Mouse (Mus musculus): ENCODE measurements around the gene Aldh1a3. TPM values are rescaled to one million over a fixed set of nuclear protein-coding genes. Genes with fewer than 3 reads are reported as not detected.

Aldh1a3 gene
- total RNA-seq, 2 experiments from 2014 or later, result 1.1 to 1.5 TPM

- intact Hi-C loops (cut with DNase I), result no loop called here
- DNase-seq, result no peak
Measured at GRCm38 (mm10) chr7:66373391-66373790, 53.9 kb downstream of the Aldh1a3 start.

GRCm38 (mm10) chr7:66370970-66371369 is 56.3 kb downstream of the Aldh1a3 start:
- intact Hi-C loops (cut with DNase I), result no loop called here

DNA sequence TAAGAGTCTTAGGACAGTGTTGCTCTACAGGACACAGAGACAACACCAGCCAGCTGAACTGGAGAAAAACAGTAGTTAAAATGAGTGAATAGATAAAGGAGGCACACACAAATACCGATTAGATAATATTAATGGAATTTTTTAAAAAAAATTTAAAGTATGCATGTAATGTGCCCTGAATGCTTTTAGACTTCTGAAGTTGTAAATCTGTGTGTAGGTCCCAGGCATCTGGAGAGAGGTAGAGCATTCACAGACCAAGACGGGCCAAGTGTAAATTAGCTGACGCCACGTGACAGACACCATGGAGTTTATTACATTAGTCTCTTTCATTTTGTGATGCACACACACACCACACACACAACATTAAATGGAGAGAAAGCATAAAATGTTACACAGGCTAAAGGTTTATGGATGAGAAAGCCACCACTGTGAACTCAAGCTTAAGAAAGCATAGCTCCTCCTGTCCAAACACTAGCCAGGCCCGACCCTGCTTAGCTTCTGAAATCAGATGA is 57.3 kb downstream of the Aldh1a3 start:
- DNase-seq, result no peak
- intact Hi-C loops (cut with DNase I), result no loop called here

More at GRCm38 (mm10) chr7:66370970-66371369, 56.3 kb downstream of the Aldh1a3 start:
- no peak for DNase-seq

DNA sequence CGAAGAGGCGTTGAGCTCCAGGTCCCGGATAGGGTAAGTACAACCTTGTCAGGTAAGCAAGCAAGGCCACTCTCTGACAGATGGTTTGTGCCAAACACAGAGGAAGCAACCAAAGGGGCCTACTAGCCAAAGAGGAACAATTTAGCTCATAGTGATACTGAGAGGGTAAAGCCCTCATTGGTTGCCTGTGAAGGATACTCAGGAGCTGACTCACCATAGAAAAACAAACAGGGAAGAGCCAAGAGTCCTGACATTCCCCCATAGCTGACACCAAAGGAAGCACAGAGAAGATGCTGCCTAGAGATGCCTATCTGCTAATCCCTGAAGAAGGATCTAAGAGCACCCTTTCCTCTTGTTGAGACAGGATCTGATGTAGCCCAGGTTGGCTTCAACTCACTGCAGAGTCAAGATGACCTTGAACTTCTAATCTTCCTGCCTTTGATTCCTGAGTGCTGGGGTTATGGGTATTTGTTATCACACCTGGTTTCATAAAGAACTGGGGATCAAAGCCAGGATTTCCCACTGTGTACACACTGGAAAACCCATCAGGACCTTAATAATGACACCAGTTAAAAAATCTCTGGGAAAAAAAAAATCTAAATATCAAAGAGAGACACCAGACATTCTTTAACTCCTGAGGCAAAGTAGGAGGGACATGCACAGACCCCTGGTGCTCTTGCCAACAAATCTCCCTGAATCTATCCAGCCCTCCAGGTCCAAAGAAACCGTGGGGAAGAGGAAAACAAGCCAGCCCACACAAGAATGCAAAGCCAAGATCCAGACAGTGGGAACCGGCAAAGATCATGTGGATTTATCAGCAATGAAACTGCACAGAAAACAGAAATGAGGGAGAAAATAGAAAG is 58.0 kb downstream of the Aldh1a3 start:
- intact Hi-C loops (cut with DNase I), result no loop called here
- no peak for DNase-seq

GRCm38 (mm10) chr7:66365904-66366303 is 61.4 kb downstream of the Aldh1a3 start, which contains the start of gene Gm10974:
Gm10974 (plus strand) TSS chr7:66365905.
- intact Hi-C loops (cut with DNase I), result no loop called here
- no peak for DNase-seq

- DNase-seq, result no peak
- intact Hi-C loops (cut with DNase I), result no loop called here
Measured at GRCm38 (mm10) chr7:66365411-66365810, 61.9 kb downstream of the Aldh1a3 start.

GRCm38 (mm10) chr7:66364491-66364890 is 62.8 kb downstream of the Aldh1a3 start:
- no peak for DNase-seq
- intact Hi-C loops (cut with DNase I), result no loop called here

- DNase-seq, result no peak
- intact Hi-C loops (cut with DNase I), result no loop called here
Measured at GRCm38 (mm10) chr7:66359044-66359443, 68.3 kb downstream of the Aldh1a3 start.

- no peak for DNase-seq
- intact Hi-C loops (cut with DNase I), result no loop called here
Measured at GRCm38 (mm10) chr7:66358461-66358860, 68.9 kb downstream of the Aldh1a3 start.

DNA sequence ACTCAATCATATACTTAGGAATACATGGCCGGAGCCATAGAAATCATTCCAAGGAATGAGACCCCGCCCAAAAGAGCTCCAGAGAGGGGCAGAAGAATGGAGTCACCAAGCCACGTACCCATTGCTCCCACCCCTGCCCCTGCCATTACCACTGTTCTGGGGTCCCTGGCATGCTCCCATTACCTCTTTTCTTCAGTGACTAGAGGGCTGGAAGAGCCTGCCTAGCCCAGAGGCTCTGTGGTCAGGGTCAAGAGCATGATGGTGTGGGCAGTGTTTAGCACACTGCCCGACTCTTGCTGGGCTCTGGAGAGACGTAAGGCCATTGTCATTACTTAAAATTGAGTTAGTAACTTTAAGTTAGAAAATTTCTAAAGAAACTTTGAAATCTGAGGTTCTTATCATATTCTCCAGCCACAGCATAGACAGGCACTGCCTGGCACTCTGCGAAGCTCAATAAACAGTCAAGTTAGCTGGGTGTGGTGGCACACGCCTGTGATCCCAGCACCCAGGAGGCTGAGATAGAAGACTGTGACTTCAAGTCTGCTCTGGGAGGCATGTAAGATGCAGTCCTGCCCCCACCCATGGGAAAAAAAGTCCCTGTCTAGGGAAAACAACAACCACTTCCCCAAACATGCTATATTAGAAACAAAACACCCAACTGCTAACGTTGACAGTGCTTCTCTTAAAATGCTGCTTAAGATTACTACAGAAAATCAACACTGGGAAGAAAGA is 71.4 kb downstream of the Aldh1a3 start:
- intact Hi-C loops (cut with DNase I), result no loop called here
- no peak for DNase-seq

DNA sequence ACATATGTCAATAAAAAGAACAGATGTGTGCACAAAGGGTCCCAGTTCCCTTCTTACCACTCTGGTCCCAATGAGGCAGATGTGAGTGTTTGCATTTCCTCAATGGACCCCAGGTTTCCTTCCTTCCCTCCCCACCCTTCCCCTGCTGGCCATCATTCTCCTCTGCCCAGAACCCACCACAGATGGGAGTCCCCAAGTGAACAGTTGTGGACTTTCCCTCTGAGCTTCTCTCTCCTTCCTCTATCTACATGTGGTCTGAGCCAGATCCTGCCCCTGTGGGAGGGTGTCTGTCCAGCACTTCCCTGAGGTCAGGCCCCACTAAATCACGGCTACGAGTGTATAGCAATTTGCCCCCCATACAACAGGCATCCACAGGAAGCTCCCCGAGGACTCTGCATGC is 72.4 kb downstream of the Aldh1a3 start:
- no peak for DNase-seq
- intact Hi-C loops (cut with DNase I), result no loop called here

- no peak for DNase-seq
- intact Hi-C loops (cut with DNase I), result no loop called here
Measured at GRCm38 (mm10) chr7:66351074-66351473, 76.2 kb downstream of the Aldh1a3 start.

GRCm38 (mm10) chr7:66349670-66350069 is 77.6 kb downstream of the Aldh1a3 start:
- intact Hi-C loops (cut with DNase I), result no loop called here

DNA sequence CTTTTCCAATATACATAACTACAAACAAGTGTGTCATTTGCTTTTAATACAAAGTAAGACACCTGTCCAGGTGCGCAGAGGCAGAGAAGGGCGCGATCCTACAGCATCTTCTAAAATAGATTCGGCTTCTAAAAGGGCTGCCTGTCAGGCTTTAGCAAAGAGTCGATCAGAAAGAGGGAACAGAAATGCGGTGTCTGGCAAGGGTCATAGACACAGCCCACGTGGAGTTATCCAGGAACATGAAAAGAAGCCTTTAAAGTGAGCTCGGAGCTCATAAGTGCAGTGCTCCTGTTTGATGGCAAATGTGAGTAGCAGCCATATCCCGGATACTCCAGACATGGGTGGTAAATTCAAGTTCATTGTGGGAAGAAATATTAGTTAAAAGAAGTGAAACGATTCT is 78.7 kb downstream of the Aldh1a3 start:
- no peak for DNase-seq
- intact Hi-C loops (cut with DNase I), result no loop called here

More at GRCm38 (mm10) chr7:66349670-66350069, 77.6 kb downstream of the Aldh1a3 start:
- no peak for DNase-seq

DNA sequence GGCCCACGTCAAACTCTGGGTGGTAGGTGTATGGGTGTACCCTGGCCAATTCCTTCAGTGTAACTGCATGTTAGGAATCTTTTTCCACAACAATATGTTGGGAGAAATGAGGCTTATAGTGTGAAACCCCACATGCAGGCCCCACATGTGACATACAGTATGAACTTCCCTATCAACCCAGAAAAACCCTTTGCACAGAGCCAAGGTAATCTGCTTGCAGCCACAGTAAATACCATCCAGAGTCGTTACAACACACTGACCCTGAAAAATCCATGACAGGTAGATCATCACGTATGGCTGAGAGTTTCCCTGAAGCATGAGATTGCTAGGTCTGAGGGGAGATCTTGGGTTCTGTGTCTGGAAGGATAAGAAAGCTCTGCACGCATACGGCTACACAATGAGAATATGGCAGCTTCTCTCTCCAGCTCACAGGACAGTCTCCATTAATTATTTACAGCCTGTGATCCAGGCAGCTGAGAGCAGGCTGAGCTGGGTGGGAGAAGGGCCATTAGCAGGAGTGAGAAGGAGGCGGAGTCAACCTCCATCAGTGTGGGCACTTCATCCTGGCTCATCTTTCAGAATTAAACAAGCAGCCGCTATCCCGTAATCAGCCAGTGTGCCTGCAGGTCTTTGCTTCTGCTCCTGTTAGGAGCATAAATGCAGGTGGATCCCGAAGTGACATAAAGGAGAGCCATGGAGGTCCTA is 80.2 kb downstream of the Aldh1a3 start:
- intact Hi-C loops (cut with DNase I), result no loop called here

GRCm38 (mm10) chr7:66343307-66343706 is 84.0 kb downstream of the Aldh1a3 start:
- intact Hi-C loops (cut with DNase I), result loop anchor here (2.0 kb wide), 1 partner anchor 45 kb away; the partner anchor contains the start of gene Lrrk1
- DNase-seq, result no peak

More for the DNA sequence above, 80.2 kb downstream of the Aldh1a3 start:
- DNase-seq, result no peak

GRCm38 (mm10) chr7:66342831-66343230 is 84.5 kb downstream of the Aldh1a3 start:
- intact Hi-C loops (cut with DNase I), result loop anchor here (1.0 to 2.0 kb wide), 2 partner anchors 33 to 46 kb away; partner anchors contain the start of gene Lrrk1
- DNase-seq, result peak in 1 of 2 experiments; percentile 37

DNA sequence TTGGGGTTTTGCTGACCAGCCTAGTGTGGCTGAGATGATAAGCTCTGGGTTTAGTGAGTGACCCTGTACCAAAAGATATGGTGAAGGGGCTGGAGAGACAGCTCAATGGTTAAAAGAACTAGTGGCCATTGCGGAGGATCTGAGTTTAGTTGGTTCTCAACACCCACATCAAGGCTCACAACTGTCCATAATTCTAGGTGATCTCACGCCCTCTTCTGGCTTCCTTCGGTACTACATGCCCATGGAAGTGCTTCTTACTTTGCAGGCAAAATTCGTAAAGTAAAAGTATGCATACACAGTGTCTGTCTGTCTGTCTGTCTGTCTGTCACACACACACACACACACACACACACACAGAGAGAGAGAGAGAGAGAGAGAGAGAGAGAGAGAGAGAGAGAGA is 85.0 kb downstream of the Aldh1a3 start:
- DNase-seq, result peak; percentile 83 to 87
- intact Hi-C loops (cut with DNase I), result loop anchor here (1.0 to 2.0 kb wide), 2 partner anchors 32 to 46 kb away; partner anchors contain the start of gene Lrrk1

All from heart, postnatal 36 days (tissue).